Mouse (Mus musculus) layer of hippocampus, postnatal 36 days (tissue): ENCODE measurements at regions not wholly inside any gene's neighbourhood (a gene's known extent, or its start where the extent isn't known, plus 50 kb on each side); places are given as distances from the start of the nearest gene placed in this dataset.
A peak's percentile ranks its signal among the peaks of the same experiment; 100 is the strongest.

Source experiments
- DNase-seq, 2 experiments: peaks; one replicate each; pipeline ENCODE4 v3.0.0; 2022

- DNase-seq, result no peak
These were observed 381.5 kb downstream of the Kcnj3 start for GRCm38 (mm10) chr2:55817273-55817672.

GRCm38 (mm10) chr2:55818220-55818619 is 382.4 kb downstream of the Kcnj3 start:
- DNase-seq, result peak; percentile 41 to 49

GRCm38 (mm10) chr2:55822726-55823125 is 387.0 kb downstream of the Kcnj3 start:
- DNase-seq, result no peak

- peak; percentile 15 to 20 for DNase-seq
These were observed 405.8 kb downstream of the Kcnj3 start for GRCm38 (mm10) chr2:55841521-55841920.

- no peak for DNase-seq
These were observed 411.1 kb downstream of the Kcnj3 start for GRCm38 (mm10) chr2:55846832-55847382.

- DNase-seq, result no peak
These were observed 426.7 kb downstream of the Kcnj3 start for GRCm38 (mm10) chr2:55862479-55862878.

- no peak for DNase-seq
These were observed 454.2 kb downstream of the Kcnj3 start for GRCm38 (mm10) chr2:55889976-55890375.

- DNase-seq, result no peak
These were observed 457.2 kb downstream of the Kcnj3 start for GRCm38 (mm10) chr2:55892821-55893535.

- DNase-seq, result no peak
These were observed 484.5 kb downstream of the Kcnj3 start for GRCm38 (mm10) chr2:55920294-55920693.
